8 mouse cellular contexts compared by ENCODE assay signal in genomic region chr10:30199501-30199900, GRCm38 (mm10). TPM values are rescaled to one million over a fixed set of nuclear protein-coding genes. Genes with fewer than 3 reads are reported as not detected.
DNase-seq lines count a peak whose midpoint lies in the region; ATAC-seq and TF ChIP-seq lines count a peak whose summit lies in the region.

No protein-coding gene starts in this region.

- TF ChIP-seq POLR2A in limb, embryonic 14.5 days (IDR thresholded peaks at IDR 0.05; ENCODE audit: borderline replicate concordance, extremely low read depth, insufficient read depth, insufficient read length): no peak

- peak overlapping the region; percentile 93 for H3K4me3 ChIP-seq in embryonic facial prominence, embryonic 14.5 days (ENCODE audit: low read depth, low read length)
- peak overlapping the region; percentile 77 for H3K4me3 ChIP-seq in limb, embryonic 14.5 days (replicated peaks; ENCODE audit: low read length)

- no peak overlapping the region for H3K27ac ChIP-seq in embryonic facial prominence, embryonic 14.5 days (replicated peaks; ENCODE audit: low read depth, low read length)
- no peak overlapping the region for H3K27ac ChIP-seq in limb, embryonic 14.5 days (replicated peaks; ENCODE audit: low read depth, low read length)

- no peaks in the 10 kb centered on the region for H3K36me3 ChIP-seq in embryonic facial prominence, embryonic 14.5 days (ENCODE audit: control insufficient read depth, insufficient read depth, low read length)
- H3K36me3 ChIP-seq in limb, embryonic 14.5 days (ENCODE audit: control insufficient read depth, insufficient read depth, low read length): no peaks in the 10 kb centered on the region
- H3K36me3 ChIP-seq in splenic B cell, adult 2 months (ENCODE audit: control insufficient read depth, insufficient read depth, low read length, poor library complexity, severe bottlenecking): no peaks in the 10 kb centered on the region

- H3K27me3 ChIP-seq in embryonic facial prominence, embryonic 14.5 days (replicated peaks; ENCODE audit: control insufficient read depth, insufficient read depth, low read length): no peaks in the 10 kb centered on the region
- H3K27me3 ChIP-seq in limb, embryonic 14.5 days (ENCODE audit: control insufficient read depth, insufficient read depth, low read length): no peaks in the 10 kb centered on the region
- no peaks in the 10 kb centered on the region for H3K27me3 ChIP-seq in splenic B cell, adult 2 months (ENCODE audit: control insufficient read depth, insufficient read depth, low read length, poor library complexity, severe bottlenecking)

- H3K9ac ChIP-seq in embryonic facial prominence, embryonic 14.5 days (ENCODE audit: low read depth, low read length): peak overlapping the region; percentile 87
- H3K9ac ChIP-seq in limb, embryonic 14.5 days (ENCODE audit: low read depth, low read length, severe bottlenecking): peak overlapping the region; percentile 80; the same call in 1 of the 2 replicates

- H3K4me2 ChIP-seq in embryonic facial prominence, embryonic 14.5 days (ENCODE audit: low read depth, low read length): peak overlapping the region; percentile 75
- peak overlapping the region; percentile 84 for H3K4me2 ChIP-seq in limb, embryonic 14.5 days (replicated peaks; ENCODE audit: low read depth, low read length, severe bottlenecking)

- no peak for ATAC-seq in cerebellum, adult (ENCODE audit: insufficient number of reproducible peaks, low FRiP score, low TSS enrichment)
- ATAC-seq in embryonic facial prominence, embryonic 14.5 days (ENCODE audit: low read depth): no peak
- ATAC-seq in limb, embryonic 14.5 days (ENCODE audit: low FRiP score, low read depth): no peak

- H3K9me3 ChIP-seq in embryonic facial prominence, embryonic 14.5 days (ENCODE audit: control insufficient read depth, low read length): no peaks in the 10 kb centered on the region
- H3K9me3 ChIP-seq in limb, embryonic 14.5 days (ENCODE audit: control insufficient read depth, low read length): no peaks in the 10 kb centered on the region

- 51% methylated on average over 5 of the region's 5 CpGs for WGBS in embryonic facial prominence, embryonic 14.5 days
- WGBS in limb, embryonic 14.5 days: 64% methylated on average over 5 of the region's 5 CpGs

- DNase-seq in cerebellum, postnatal 10 days: peak; percentile 0 to 2
- DNase-seq in 3T3-L1 (ENCODE audit: low read depth, low spot score): peak; percentile 14
- no peak for DNase-seq in embryonic facial prominence, embryonic 14.5 days (ENCODE audit: low spot score)
- DNase-seq in limb, embryonic 14.5 days (ENCODE audit: low spot score): no peak
- DNase-seq in splenic B cell, adult 2 months (ENCODE audit: low read depth, low spot score): peak; percentile 3
- DNase-seq in cerebellum, postnatal 4 days (ENCODE audit: low spot score in 2 of 2): no peak
- no peak for DNase-seq in gastrocnemius, adult 8-10 months (ENCODE audit: low spot score in 2 of 2)

- H3K4me1 ChIP-seq in embryonic facial prominence, embryonic 14.5 days (ENCODE audit: control insufficient read depth, insufficient read depth, low read length): no peaks in the 10 kb centered on the region
- H3K4me1 ChIP-seq in limb, embryonic 14.5 days (ENCODE audit: control insufficient read depth, insufficient read depth, low read length): no peaks in the 10 kb centered on the region

RNA-seq across cellular contexts. Expression of gene Cenpw, which starts 0.9 kb away (rescaled TPM):
- 31.5 and 34.5 TPM in 2 replicates for polyA plus RNA-seq in embryonic facial prominence, embryonic 14.5 days (2014; fragmentation: Nextera tagmentation; extraction: Ambion mirVana)
- 14.5 and 18.2 TPM in 2 replicates for polyA plus RNA-seq in limb, embryonic 14.5 days (2012; rRNA removed)
- polyA plus RNA-seq in limb, embryonic 14.5 days (2014; fragmentation: Nextera tagmentation; extraction: Ambion mirVana): 33.4 and 35.3 TPM in 2 replicates
- total RNA-seq in gastrocnemius, adult 8-10 months (2022): under 1 TPM; 0.53 to 0.86 (median 0.74) TPM

Comparison
In these comparisons a context has a peak if more than half of its experiments do, and no peak if none do; other contexts are left out.
1. DNase-seq: peak in cerebellum, postnatal 10 days (2 of 2), 3T3-L1 (single experiment) and splenic B cell, adult 2 months (single experiment); none in embryonic facial prominence, embryonic 14.5 days (single experiment), limb, embryonic 14.5 days (single experiment), cerebellum, postnatal 4 days (0 of 2) and gastrocnemius, adult 8-10 months (0 of 2).